ENCODE assay signal across 8 mouse cellular contexts in genomic region chr16:25963856-25964255, GRCm38 (mm10).
DNase-seq lines count a peak whose midpoint lies in the region; ATAC-seq and TF ChIP-seq lines count a peak whose summit lies in the region.
"Had no signal": no experiment of that assay in that cellular context is flagged by ENCODE, and none has a peak within 500 bp of the region (broad histone marks: within the 10 kb centered on the region; RNA-seq: fewer than 3 reads in every experiment).

No protein-coding gene starts in this region.

- H3K4me3 ChIP-seq in midbrain, embryonic 10.5 days = no peak overlapping the region
- H3K4me3 ChIP-seq in midbrain, embryonic 13.5 days (replicated peaks) = no peak overlapping the region
- no peak overlapping the region for H3K4me3 ChIP-seq in limb, embryonic 14.5 days (replicated peaks; ENCODE audit: low read length)
- H3K4me3 ChIP-seq: neural tube, embryonic 12.5 days had no signal

- no peak overlapping the region for H3K4me2 ChIP-seq in midbrain, embryonic 13.5 days (replicated peaks)
- no peak overlapping the region for H3K4me2 ChIP-seq in limb, embryonic 14.5 days (replicated peaks; ENCODE audit: low read depth, low read length, severe bottlenecking)
- H3K4me2 ChIP-seq: neural tube, embryonic 12.5 days had no signal

- WGBS in midbrain, embryonic 10.5 days = 26% methylated on average over 3 of the region's 3 CpGs
- 22% methylated on average over 3 of the region's 3 CpGs for WGBS in midbrain, embryonic 13.5 days
- WGBS in limb, embryonic 14.5 days = 25% methylated on average over 3 of the region's 3 CpGs

- no peaks in the 10 kb centered on the region for H3K9me3 ChIP-seq in midbrain, embryonic 10.5 days (replicated peaks)
- H3K9me3 ChIP-seq in midbrain, embryonic 13.5 days = no peaks in the 10 kb centered on the region
- H3K9me3 ChIP-seq in limb, embryonic 14.5 days (ENCODE audit: control insufficient read depth, low read length) = no peaks in the 10 kb centered on the region
- H3K9me3 ChIP-seq: neural tube, embryonic 12.5 days had no signal

- no peaks in the 10 kb centered on the region for H3K27me3 ChIP-seq in midbrain, embryonic 10.5 days (ENCODE audit: low read depth, poor library complexity, severe bottlenecking)
- H3K27me3 ChIP-seq in midbrain, embryonic 13.5 days = no peaks in the 10 kb centered on the region
- H3K27me3 ChIP-seq in limb, embryonic 14.5 days (ENCODE audit: control insufficient read depth, insufficient read depth, low read length) = no peaks in the 10 kb centered on the region
- H3K27me3 ChIP-seq: neural tube, embryonic 12.5 days had no signal

- DNase-seq in midbrain, embryonic 10.5 days (ENCODE audit: low spot score) = peak; percentile 42
- peak; percentile 63 for DNase-seq in R1 (ENCODE audit: low read depth, low spot score)
- DNase-seq in cerebellum, postnatal 10 days = peak; percentile 73 to 79
- DNase-seq in heart, postnatal 4 days = peak; percentile 76
- DNase-seq in limb, embryonic 14.5 days (ENCODE audit: low spot score) = peak; percentile 81
- DNase-seq in right cerebral cortex, adult 18-20 months = peak; percentile 58

- no peak for TF ChIP-seq POLR2A in limb, embryonic 14.5 days (IDR thresholded peaks at IDR 0.05; ENCODE audit: borderline replicate concordance, extremely low read depth, insufficient read depth, insufficient read length)

- H3K9ac ChIP-seq in midbrain, embryonic 13.5 days (replicated peaks) = no peak overlapping the region
- H3K9ac ChIP-seq in limb, embryonic 14.5 days (ENCODE audit: low read depth, low read length, severe bottlenecking) = no peak overlapping the region
- H3K9ac ChIP-seq: neural tube, embryonic 12.5 days had no signal

- H3K4me1 ChIP-seq in midbrain, embryonic 10.5 days = no peaks in the 10 kb centered on the region
- no peaks in the 10 kb centered on the region for H3K4me1 ChIP-seq in midbrain, embryonic 13.5 days (replicated peaks)
- H3K4me1 ChIP-seq in limb, embryonic 14.5 days (ENCODE audit: control insufficient read depth, insufficient read depth, low read length) = no peaks in the 10 kb centered on the region
- H3K4me1 ChIP-seq: neural tube, embryonic 12.5 days had no signal

- H3K36me3 ChIP-seq in midbrain, embryonic 10.5 days = no peaks in the 10 kb centered on the region
- no peaks in the 10 kb centered on the region for H3K36me3 ChIP-seq in midbrain, embryonic 13.5 days
- no peaks in the 10 kb centered on the region; the same call in 1 of the 2 replicates for H3K36me3 ChIP-seq in limb, embryonic 14.5 days (ENCODE audit: control insufficient read depth, insufficient read depth, low read length)
- H3K36me3 ChIP-seq: neural tube, embryonic 12.5 days had no signal

- H3K27ac ChIP-seq in midbrain, embryonic 10.5 days (replicated peaks) = no peak overlapping the region
- H3K27ac ChIP-seq in midbrain, embryonic 13.5 days = no peak overlapping the region
- H3K27ac ChIP-seq in limb, embryonic 14.5 days (replicated peaks; ENCODE audit: low read depth, low read length) = no peak overlapping the region
- H3K27ac ChIP-seq: neural tube, embryonic 12.5 days had no signal

- ATAC-seq in midbrain, embryonic 13.5 days = no peak
- ATAC-seq in limb, embryonic 14.5 days (ENCODE audit: low FRiP score, low read depth) = no peak
